Mouse (Mus musculus) T-helper 17 cell (primary cell): ENCODE measurements around the gene Tmem95.

Experiments
- in situ Hi-C, 2 experiments: fragments of 300-600 bp; cut with MboI, MseI; formaldehyde crosslinking; loops; 1 replicate in 1 of 2; 2 replicates in 1 of 2; pipeline ENCODE4 v1.15.1; 2025; ENCODE audit warnings: high pct_unique_total_duplicates in 2 of 2

The Tmem95 gene

DNA sequence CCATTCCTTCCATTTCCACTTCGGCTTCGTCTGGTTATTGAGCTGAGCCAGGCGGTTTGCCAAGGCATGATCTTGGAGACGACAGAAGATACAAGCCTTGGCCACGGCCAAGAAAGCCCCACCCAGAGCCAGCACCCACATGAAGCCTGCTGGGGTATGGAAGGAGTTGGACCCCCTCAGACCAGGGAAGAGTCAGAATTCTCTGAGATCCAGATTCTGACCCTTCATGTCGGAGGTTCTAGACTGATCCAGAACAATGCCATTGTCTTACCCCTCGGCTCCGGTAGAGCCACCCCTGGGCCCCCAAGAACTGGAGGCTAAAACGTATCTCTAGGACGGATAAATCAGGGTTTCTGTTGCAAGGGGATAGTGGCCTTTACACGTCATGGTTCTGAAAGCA, at the start of gene Tmem95:
TSS of gene Tmem95 (minus strand) at position 141 of the 400 bp plus-strand sequence.
- in situ Hi-C loops, result loop anchor here (5.0 kb wide), 5 partner anchors 71 to 191 kb away; partner anchors contain the start of genes Fgf11 (in 1 of the 2), Polr2a (in 1 of the 2), Tmem102 (in 1 of the 2) and Tnfsf13 (in 1 of the 2)

DNA sequence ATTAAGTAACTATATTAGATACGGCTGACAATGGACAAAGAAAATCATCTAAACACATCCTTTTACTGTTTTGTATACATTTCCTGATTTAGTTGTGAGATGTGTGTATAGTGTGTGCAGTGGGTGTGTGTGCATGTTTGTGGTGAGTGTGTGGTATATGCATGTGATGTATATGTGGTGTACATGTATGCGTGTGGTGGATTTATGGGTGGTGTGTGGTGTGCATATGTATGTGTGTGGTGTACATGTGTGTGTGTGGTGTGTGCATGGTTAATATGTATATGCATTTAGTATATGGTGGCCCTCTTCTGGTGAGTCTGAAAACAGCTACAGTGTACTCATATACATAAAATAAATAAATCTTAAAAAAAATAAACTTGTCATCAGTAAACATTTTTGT, 49.7 kb upstream of the Tmem95 start:
- in situ Hi-C loops, result no loop called here

DNA sequence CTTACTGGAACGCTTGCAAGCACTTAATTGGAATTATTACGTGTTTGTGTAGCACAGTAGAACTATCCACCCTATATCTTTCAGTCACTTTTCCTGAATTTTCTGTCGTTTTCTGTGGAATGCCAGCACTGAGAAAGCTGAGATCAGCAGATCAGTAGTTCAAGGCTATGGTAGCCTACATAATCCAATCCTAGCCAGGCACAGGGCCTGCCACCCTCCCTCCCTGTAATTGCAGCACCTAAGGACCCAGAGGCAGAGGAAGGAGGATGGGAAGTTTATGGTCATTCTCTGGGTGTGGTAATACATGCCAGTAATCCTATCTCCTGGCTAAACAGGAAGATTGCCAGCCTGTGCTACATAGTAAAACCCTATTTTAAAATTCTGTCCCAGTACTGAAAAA, 45.0 kb upstream of the Tmem95 start:
- in situ Hi-C loops, result no loop called here

DNA sequence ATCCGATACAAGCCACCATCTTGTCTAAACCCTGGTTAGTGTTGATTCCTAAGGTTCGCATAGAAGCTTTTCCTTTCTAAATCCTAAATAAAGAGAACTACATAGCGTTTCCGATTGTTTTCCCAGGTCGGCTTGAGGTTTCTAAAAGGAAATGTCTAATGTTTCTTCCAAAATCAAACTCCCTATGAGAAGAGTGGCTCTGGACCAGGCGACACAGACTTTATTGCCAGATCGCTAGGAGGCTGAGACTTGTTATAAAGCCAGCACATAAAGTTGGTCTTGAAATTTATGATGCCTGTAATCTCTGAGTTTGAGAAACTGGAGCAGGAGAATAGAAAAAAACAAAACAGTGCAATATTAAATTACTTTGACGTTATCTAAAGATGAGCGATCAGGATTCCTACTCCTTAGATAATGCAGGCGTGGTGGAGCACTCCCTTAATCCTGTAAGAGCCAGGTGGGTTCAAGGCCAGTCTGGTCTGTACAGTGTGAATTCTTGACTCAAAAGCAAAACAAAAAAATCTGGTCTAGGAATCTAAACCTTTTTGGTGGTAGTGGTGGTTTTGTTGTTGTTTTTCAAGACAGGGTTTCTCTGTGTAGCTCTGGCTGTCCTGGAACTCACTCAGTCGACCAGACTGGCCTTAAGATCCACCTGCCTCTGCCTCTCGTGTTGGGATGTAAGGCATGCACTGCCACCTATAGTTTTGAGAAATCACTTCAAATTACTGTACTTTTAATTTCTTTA, 44.4 kb upstream of the Tmem95 start:
- in situ Hi-C loops, result no loop called here

DNA sequence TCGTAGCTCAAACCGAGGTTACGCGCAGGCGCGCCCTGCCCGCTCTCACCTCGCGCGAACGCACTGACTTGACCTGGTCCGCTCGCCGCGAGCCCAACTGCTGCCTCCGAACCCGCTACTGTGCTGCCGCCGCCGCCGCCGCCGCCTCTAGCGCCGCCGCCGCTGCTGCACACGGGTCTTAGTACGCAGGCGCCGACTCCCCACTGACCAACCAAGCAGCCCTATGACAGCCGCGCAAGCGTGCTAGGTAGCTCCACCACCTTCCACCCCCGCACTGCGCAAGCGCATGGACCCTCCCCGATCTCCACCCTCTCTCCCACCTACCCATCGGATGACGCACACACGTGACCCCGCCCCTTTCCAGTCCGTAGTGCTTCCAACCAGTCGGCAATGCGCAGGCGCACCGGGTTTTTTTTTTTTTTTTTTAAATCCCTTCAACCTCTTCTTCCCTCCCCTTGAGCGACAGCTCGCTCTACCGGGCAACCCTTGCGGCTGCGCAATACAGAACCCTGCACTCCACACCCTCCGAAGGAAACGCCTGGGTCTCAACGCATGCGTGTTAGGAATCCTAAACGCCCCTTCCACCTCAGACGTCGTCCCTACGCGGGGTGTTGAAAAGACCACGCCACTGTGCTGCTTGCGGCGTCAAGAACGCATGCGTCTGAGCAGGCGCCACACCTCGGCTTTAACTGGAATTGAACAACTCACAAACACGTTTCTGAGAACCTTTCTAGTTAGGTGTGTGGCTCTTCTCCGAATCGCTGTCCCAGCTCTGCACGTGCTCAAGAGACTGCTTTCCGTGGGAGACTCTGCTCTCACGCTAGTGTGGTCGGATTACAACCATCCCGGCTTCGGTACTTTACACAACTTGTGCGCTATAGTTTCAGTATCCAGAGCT, 43.5 kb upstream of the Tmem95 start, which contains the start of gene Eif5a:
TSS of gene Eif5a (minus strand) at position 845 of the 898 bp plus-strand sequence.
- in situ Hi-C loops, result no loop called here

DNA sequence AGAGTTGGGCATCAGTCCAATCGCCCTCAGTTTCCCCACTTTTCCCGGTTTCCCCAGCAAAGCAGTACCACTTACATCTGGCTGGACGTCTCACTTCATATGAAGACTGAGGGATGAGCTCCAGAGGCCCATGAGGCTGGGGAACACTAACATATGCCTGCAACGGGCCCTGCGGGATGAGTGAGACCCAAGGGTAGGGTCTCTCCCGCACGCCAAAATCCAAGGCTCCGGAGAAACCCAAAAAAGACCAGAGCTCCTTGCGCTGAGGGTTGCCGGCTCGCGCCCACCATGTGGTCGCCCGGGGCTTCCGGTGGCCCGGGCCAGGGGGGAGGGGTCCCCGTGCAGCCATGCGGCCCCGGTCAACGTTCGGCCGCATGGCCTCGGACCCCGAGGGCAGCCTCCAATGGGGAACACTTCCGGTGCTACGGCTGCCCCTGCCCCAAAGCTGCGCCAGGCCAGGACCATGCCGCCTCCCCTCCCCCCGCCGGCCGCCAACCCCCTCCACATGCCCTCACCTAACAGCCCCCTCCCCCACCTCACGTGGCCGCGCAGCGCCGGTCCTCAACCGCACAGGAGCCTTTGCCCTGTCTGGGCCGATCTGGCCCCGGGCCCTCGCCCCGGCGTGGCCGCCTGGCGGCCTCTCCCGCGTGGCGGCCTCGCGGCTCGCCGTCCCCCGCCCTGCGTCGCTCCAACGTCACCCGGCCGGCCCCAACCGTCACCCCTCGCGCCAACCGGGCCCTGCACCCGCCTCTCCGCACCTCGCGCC, 42.6 kb upstream of the Tmem95 start:
- in situ Hi-C loops, result no loop called here

DNA sequence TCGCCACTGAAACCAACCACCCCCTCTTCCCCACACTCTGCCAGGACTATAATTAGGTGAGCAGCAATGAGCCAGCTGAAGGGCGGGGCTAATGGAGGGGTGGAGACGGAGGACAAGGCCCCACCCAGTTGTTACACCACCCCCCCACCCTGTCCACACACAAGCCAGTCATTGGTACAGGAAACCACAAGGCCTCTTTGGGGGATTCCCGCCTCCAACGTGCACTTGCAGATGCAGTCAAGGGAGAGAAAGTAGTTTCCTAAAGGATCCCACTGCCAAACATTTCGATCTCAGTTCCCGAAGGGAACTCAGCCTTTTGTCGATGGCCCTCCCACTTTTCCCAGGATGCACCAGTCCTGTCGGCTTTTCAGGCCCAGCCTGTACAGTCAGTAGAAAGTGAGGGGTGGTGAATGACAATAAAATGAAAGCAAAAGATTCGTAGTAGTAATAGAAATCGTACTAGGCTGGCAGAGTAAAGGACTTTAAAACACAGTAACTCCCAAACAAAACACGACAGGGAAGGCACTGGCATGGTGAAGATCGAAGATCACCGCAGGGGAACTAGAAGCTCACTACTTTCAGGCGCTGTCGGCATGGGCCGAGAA, 41.9 kb upstream of the Tmem95 start:
- in situ Hi-C loops, result loop anchor here (10.0 kb wide), 2 partner anchors 745 to 1055 kb away; partner anchors contain the start of genes Rpain (in 1 of the 2) and Spag7 (in 1 of the 2)

DNA sequence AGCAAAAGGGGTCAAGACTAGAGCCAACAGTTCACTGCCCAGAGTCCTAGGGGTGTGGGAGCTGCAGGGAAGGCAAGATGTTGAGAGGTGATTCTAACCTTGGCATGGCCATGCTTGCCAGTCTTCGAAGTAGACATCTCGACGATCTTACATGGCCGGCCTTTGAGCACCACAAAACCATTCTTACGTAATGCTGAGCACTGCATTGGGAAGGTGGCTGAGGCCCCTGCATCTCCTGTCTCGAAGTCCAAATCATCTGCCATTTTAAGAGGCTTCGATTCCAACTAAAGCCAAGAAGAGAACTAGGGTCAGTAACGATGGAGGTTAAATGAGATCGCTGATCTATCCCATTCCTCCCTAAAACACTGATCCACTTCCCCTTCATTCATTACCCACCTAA, 41.2 kb upstream of the Tmem95 start:
- in situ Hi-C loops, result loop anchor here (10.0 kb wide), 2 partner anchors 746 to 1056 kb away; partner anchors contain the start of genes Rpain (in 1 of the 2) and Spag7 (in 1 of the 2)

DNA sequence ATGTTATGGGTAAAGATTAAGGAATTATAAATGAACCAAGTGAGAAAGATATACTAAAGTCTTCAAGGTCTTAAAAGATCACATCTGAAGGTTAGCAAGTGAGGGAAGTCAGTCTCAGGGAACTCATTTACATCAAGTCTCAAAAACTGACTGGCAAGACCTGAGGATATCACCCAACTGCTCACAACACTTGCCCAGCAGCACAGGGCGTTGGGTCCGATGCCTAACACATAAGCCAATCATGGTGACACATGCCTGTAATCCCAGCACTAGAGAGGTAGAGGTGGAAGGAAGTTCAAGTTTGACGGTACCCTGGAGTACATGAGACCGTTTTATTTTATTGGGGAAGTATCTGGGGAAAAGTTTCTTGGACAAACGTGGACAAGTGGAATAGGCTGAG, 40.3 kb upstream of the Tmem95 start:
- in situ Hi-C loops, result loop anchor here (10.0 kb wide), 2 partner anchors 747 to 1057 kb away; partner anchors contain the start of genes Rpain (in 1 of the 2) and Spag7 (in 1 of the 2)

DNA sequence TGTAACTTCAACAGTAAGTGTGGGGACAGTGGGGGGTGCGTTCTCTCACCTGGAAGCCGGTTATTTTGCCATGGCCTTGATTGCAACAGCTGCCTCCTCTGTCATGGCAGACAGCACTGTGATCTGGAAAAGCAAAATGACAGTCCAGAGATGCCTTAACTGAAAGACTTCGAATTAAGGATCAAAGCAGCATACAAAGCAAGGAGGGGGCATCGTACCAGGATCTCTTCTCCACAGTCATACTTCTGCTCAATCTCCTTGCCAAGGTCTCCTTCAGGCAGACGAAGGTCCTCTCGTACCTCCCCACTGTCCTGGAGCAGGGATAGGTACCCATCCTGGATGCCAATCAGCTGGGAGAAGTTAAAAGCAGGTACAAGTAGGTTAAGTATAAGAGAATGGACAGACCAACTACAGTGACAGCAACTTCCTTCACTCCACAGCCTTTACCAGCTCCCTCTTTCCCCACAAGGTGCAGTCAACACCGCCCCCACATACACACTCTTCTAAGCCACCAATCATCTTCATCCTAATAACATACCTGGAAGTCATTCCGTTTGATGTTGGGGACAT, 39.6 kb upstream of the Tmem95 start:
- in situ Hi-C loops, result loop anchor here (10.0 kb wide), 2 partner anchors 747 to 1057 kb away; partner anchors contain the start of genes Rpain (in 1 of the 2) and Spag7 (in 1 of the 2)

DNA sequence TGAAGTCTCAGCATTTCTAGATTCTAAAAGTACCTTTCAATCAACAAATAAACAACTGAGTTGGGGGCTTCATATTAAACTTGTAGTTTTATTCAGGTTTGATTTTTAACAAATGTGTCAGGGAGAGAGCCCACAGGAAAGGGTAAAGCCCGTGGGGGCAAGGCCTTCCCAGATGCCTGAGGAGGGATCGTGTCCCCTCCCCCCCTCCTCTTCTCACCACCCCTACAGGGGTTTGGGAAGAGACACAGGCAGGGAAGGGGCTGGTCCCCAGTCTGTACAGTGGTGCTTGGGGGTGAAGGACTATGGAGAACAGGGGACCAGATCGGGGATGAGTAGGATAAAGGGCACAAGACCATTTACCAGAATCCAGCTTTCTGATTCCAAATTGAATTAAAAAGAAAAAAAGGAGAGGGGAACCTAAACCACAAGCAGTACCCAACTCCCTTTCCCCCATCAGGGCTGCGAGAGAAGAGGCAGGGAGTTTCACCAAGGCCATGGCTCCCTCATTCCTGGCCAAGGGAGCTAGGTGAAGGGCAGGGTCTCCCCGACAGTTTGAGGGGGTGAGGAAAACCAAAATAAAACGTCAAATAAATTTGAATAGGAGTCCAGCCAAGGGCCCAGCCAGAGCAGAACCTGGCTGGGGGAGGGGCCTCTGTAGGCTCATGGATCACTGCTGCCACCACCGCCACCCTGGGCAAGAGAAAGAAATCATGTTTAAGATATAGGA, 39.0 kb upstream of the Tmem95 start:
- in situ Hi-C loops, result loop anchor here (10.0 kb wide), 2 partner anchors 748 to 1058 kb away; partner anchors contain the start of genes Rpain (in 1 of the 2) and Spag7 (in 1 of the 2)

DNA sequence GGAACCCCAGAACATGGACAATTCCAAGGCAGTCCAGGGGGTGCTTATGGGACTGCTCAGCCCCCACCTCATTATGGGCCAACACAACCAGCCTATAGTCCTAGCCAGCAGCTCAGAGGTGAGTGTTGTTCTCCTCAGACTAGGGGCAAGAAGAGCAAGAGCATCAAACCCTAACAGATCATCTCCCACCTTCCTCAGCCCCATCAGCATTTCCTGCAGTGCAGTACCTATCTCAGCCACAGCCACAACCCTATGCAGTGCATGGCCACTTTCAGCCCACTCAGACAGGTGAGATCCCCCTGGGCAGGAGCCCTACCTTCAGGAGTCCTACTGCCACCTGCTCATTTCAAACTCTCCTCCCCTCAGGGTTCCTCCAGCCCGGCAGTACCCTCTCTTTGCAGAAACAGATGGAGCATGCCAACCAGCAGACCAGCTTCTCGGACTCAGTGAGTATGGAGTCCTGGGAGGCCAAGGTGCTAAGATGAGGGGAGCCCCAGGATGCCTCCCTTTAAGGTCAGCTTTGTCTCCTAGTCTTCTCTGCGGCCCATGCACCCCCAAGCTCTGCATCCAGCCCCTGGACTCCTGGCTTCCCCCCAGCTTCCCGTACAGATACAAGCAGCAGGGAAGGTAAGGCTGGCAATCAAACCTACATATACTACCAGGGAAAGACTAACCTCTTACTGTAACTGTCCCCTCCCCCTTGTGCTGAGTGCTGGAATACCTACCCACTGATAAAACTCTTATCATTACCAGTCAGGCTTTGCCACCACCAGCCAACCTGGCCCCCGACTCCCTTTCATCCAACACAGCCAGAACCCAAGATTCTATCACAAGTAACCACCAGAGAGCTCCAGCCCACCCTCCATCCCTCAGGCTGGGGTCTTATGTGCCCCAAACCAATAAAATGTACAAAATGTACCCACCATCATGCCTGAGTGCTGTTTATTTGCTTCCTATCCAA, 38.1 kb upstream of the Tmem95 start:
- in situ Hi-C loops, result loop anchor here (10.0 kb wide), 2 partner anchors 749 to 1059 kb away; partner anchors contain the start of genes Rpain (in 1 of the 2) and Spag7 (in 1 of the 2)

DNA sequence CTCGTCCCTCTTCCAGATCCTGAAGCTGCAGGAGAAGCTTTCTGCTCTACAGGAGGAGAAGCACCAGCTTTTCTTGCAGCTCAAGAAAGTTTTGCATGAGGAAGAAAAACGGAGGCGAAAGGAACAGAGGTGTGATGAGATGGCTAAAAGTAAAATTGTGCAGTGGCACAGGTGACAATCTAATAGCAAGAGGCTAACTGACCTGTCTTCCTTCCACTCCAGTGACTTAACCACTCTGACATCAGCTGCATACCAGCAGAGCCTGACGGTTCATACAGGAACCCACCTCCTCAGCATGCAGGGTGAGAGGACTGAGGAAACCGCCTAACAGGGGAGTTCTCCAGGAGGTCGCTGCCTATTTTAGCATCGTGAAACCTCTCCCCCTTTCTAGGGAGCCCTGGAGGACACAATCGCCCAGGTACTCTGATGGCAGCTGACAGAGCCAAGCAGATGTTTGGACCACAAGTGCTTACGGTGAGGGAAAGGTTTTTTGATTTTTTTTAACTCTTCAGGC, 37.2 kb upstream of the Tmem95 start:
- in situ Hi-C loops, result loop anchor here (10.0 kb wide), 2 partner anchors 750 to 1060 kb away; partner anchors contain the start of genes Rpain (in 1 of the 2) and Spag7 (in 1 of the 2)

DNA sequence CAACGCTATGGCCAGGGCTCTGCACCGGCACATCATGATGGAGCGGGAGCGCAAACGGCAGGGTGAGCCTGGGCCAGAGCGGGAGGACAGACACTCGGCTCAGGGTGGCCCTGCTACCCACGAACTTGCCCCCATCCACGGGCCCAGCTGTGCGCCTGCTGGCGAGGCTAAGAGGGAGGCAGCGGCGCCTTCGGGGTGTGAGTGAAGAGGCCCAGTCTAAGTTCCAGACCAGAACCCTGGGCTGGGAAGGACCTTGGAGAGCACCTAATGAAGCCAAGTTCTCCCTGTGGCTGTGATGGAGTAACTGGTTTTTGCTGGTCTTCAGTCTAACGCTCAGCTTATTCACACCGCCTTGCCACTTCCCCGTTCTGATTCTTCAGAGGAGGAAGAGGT, 36.5 kb upstream of the Tmem95 start:
- in situ Hi-C loops, result loop anchor here (10.0 kb wide), 2 partner anchors 750 to 1060 kb away; partner anchors contain the start of genes Rpain (in 1 of the 2) and Spag7 (in 1 of the 2)

DNA sequence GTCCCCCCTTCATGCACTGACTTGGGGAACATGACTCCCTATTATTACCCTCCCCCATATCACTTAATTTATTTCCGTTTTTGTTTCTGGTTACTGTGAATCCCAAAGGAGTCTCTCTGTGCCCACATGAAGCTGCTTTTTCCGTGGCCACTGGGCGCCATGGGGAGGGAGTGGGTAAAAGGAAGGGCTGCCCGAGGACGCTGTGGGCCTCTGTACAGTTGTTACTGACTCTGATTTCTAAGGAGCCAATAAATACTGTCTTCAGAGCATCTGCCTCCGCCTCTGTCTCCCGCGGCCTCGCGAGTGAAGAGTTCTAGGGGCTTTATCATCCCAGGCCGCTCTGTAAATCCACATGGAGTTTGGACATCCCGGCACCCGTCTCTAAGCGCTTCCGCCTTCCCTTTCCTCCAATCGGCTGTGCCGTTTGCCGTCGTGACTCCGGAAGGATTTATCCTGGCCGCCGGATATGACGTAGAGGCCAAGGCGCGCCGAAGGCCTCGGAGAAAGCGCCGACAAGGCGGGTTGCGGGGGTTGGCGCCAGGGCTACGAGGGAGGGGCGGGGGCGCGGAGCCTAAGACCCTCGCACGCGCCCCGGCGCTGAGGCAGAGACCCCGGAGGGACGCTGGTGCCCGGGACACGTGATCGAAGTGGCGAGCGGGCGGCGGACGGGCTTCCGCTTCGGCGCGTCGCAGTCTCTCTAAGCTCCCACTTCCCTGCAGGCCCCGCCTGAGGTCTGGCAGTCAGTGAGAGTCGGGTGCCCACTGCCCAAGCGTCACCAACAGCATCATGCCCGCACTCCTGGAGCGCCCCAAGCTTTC, 35.9 kb upstream of the Tmem95 start, which contains the start of gene Gps2:
TSS of gene Gps2 (plus strand) at position 335 of the 818 bp plus-strand sequence.
- in situ Hi-C loops, result loop anchor here (10.0 kb wide), 2 partner anchors 751 to 1061 kb away; partner anchors contain the start of genes Rpain (in 1 of the 2) and Spag7 (in 1 of the 2)
